ENCODE assay signal across 17 mouse cellular contexts in genomic region chr2:72791496-72791895, GRCm38 (mm10).
"Had no signal": no experiment of that assay in that cellular context is flagged by ENCODE, and none has a peak within 500 bp of the region (broad histone marks: within the 10 kb centered on the region; RNA-seq: fewer than 3 reads in every experiment).

No protein-coding gene starts in this region.

- H3K9ac ChIP-seq: lung, embryonic 15.5 days; midbrain, embryonic 13.5 days; midbrain, embryonic 15.5 days; neural tube, embryonic 12.5 days; stomach, embryonic 15.5 days had no signal

- H3K4me1 ChIP-seq: megakaryocyte, embryonic 14.5 days; midbrain, embryonic 13.5 days; midbrain, embryonic 15.5 days; neural tube, embryonic 12.5 days; stomach, embryonic 15.5 days had no signal

- H3K27me3 ChIP-seq: lung, embryonic 15.5 days; midbrain, embryonic 13.5 days; midbrain, embryonic 15.5 days; neural tube, embryonic 12.5 days; stomach, embryonic 15.5 days had no signal

- ATAC-seq: lung, postnatal 0 days; midbrain, embryonic 13.5 days; midbrain, embryonic 15.5 days had no signal

- H3K4me2 ChIP-seq: lung, embryonic 15.5 days; midbrain, embryonic 11.5 days; midbrain, embryonic 13.5 days; midbrain, embryonic 15.5 days; neural tube, embryonic 12.5 days; stomach, embryonic 15.5 days had no signal

- H3K36me3 ChIP-seq: lung, embryonic 15.5 days; midbrain, embryonic 13.5 days; midbrain, embryonic 15.5 days; neural tube, embryonic 12.5 days; stomach, embryonic 15.5 days had no signal

- H3K4me3 ChIP-seq: lung, embryonic 15.5 days; megakaryocyte, embryonic 14.5 days; midbrain, embryonic 13.5 days; midbrain, embryonic 15.5 days; neural tube, embryonic 12.5 days; stomach, embryonic 15.5 days had no signal

- H3K9me3 ChIP-seq: lung, embryonic 15.5 days; midbrain, embryonic 13.5 days; midbrain, embryonic 15.5 days; neural tube, embryonic 12.5 days; stomach, embryonic 15.5 days had no signal

- DNase-seq: lung, adult 2 months; lung, postnatal 14 days; lung, postnatal 36 days; right cerebral cortex, postnatal 14 days; thymus, adult 2 months; thymus, postnatal 25 days; thymus, postnatal 4 days had no signal

- H3K27ac ChIP-seq: lung, embryonic 15.5 days; macrophage; midbrain, embryonic 13.5 days; midbrain, embryonic 15.5 days; neural tube, embryonic 12.5 days; stomach, embryonic 15.5 days; stomach, postnatal 0 days had no signal
